Mouse (Mus musculus) megakaryocyte, adult 5-6 weeks (primary cell): ENCODE results near the gene Rnf157. TPM values are rescaled to one million over a fixed set of nuclear protein-coding genes. Genes with fewer than 3 reads are reported as not detected.

Experiments
- ATAC-seq: 2 replicates; pipeline ENCODE4 v1.8.0; 2016; ENCODE audit warnings: mild to moderate bottlenecking, inconsistent platforms; ENCODE audit not compliant: poor library complexity, severe bottlenecking
- total RNA-seq, 2 experiments: library from RNA; stranded (forward) in 1 of 2; stranded (reverse) in 1 of 2; fragments of 153-499, 151-499 nt in 1 of 2; fragments of 221-1000, 200-1000 nt in 1 of 2; gene quantifications; 2 replicates each; pipeline versions ENCODE4 v1.2.3 to v1.2.4; 2015 to 2017

Gene Rnf157
- total RNA-seq, 2 experiments from 2014 or later: 5.7 to 6.2 TPM

GRCm38 (mm10) chr11:116347955-116348354 lies 64.9 kb downstream of the Rnf157 start:
- no peak for ATAC-seq

- no peak for ATAC-seq
Measured at GRCm38 (mm10) chr11:116347012-116347411, 65.8 kb downstream of the Rnf157 start.

DNA sequence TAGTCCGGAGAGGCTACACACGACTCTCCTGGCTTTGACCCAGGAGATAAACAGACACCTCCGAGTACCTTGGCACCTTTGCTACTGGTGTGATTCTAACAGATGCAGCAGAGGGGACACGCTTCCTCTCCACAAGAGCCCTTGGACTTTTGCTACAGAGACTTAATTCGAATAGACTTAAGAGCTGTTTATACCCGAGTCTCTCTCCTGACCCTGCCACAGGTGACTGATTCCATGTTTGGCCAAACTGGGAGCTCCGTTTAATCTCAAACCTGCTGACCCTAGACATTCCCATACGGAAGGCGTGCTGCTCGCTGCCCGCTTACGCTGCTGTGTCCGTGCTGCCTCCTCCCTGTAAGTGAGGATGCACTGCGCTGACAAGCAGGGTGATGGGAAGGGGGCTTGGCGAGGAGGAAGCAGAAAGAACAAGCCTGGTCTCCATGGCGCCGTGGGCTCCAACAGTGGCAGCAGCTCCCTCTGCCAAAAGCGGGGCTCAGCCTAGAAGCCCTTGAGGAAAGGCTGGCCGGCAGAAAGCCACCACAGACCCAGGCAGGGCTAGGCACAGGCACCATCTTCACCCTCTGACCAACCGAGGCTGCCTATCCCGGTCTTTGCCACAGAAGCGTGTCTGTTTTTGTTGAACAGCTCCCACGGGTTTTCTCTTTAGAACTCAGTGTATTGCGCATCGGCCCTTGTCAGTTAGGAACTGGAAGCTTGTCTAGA lies 70.6 kb downstream of the Rnf157 start:
- no peak for ATAC-seq

GRCm38 (mm10) chr11:116337531-116337930 lies 75.3 kb downstream of the Rnf157 start:
- ATAC-seq: no peak

DNA sequence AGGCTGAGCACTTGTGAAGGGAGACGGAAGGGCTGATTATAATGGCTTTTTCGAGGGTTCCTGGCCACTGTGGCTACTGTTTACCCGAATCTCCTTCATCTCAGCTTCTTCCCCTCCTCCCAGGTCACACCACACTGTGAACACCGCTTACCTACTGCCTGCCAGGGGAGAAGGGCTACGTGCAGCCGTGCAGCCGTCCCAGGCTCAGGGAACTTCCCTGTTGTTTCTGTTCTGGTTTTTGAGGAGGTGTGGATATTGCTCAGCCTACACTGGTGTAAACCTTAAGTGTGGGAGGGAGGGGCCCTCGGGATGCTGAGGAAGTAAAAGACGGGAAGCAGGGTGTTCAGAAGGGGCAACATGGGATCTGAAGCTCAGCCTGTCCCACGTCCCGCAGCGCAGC lies 75.8 kb downstream of the Rnf157 start:
- 0 out of 2 replicates have a peak, but pooled peaks have one; percentile 4 for ATAC-seq

GRCm38 (mm10) chr11:116336393-116336792 lies 76.4 kb downstream of the Rnf157 start:
- no peak for ATAC-seq

GRCm38 (mm10) chr11:116335244-116336036 lies 77.4 kb downstream of the Rnf157 start, which contains the start of gene Foxj1:
Gene Foxj1, minus strand, starts transcription at chr11:116335399.
- ATAC-seq: peak; percentile 95

DNA sequence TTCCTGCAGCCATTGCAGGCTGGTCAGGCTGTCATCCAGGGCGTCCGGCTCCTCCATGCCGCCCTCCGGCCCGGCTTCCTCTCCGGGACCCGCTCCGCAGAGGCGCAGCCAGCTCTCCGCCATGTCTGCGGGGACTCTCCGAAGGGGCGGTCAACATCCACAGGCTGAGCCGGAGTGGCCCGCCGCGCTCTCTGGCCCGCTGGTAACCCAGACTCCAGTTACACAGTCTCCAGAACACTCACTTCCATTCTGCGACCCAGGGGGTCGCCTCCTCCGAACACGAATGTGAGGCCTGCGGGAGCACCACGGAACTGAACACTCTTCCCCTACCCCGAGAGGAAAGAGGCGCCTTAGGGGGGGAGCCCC lies 78.4 kb downstream of the Rnf157 start:
- no peak for ATAC-seq

- no peak for ATAC-seq
Measured at GRCm38 (mm10) chr11:116333526-116334416, 79.1 kb downstream of the Rnf157 start.

DNA sequence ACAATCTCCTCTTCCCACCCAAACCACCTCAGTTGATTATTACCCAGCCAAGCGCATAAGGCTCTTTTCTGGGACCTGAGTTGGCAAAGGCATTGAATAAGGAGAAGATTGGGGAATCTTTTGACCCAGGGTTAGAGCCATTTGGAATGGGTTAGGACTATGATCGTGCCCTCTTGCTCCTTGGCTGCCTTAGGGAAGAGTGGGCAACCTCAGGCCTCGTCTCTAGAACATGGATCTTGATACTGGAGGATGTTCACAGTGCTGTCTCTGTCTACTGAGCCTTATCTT lies 79.9 kb downstream of the Rnf157 start:
- no peak for ATAC-seq

DNA sequence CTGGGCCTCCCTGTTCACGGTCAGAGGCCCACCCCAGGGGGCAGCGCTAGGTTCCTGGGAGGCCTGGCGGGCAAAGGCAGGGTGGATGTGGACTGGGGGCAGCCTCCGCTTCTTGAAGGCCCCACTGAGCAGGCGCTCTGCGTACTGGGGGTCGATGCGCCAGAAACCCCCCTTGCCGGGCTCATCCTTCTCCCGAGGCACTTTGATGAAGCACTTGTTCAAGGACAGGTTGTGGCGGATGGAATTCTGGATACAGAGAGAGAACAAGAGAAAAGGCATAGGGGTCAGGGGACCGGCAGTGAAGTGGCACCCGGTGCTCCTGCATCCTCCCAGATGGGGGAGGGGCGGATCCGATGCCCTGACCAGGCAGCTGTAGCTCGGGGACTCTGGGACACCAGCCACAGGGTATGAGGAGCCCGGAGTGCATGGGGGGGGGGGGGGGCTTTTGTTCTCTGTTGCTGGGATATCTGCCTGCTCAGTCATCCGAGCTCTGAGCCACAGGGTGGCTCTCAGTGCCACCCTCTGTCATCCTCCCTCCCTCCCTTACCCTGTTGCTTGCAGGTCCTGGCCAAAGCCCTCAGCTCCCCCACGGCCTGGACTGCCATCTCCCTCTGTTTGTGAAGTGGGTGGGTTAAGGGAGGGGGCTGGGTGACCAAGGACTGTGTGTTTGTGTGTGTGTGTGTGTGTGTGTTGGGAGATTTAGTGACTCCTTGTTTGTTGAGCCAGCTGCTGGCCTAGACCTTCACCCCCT lies 80.4 kb downstream of the Rnf157 start:
- no peak for ATAC-seq

DNA sequence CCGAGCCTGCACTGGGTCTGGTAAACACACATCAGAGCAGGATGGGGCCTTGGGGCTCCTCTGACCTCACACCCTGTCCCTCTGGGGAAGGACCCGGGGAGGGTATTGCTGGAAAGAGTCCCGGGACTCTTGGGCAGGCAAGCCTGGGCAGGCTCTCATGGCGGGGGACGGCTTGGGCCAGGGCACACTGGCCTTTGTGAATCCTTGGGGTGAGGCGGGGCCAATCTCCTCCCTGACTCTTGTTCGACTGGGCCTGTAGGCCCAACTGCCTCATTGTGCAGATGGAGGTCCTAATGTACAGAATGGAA lies 82.7 kb downstream of the Rnf157 start:
- ATAC-seq: no peak

DNA sequence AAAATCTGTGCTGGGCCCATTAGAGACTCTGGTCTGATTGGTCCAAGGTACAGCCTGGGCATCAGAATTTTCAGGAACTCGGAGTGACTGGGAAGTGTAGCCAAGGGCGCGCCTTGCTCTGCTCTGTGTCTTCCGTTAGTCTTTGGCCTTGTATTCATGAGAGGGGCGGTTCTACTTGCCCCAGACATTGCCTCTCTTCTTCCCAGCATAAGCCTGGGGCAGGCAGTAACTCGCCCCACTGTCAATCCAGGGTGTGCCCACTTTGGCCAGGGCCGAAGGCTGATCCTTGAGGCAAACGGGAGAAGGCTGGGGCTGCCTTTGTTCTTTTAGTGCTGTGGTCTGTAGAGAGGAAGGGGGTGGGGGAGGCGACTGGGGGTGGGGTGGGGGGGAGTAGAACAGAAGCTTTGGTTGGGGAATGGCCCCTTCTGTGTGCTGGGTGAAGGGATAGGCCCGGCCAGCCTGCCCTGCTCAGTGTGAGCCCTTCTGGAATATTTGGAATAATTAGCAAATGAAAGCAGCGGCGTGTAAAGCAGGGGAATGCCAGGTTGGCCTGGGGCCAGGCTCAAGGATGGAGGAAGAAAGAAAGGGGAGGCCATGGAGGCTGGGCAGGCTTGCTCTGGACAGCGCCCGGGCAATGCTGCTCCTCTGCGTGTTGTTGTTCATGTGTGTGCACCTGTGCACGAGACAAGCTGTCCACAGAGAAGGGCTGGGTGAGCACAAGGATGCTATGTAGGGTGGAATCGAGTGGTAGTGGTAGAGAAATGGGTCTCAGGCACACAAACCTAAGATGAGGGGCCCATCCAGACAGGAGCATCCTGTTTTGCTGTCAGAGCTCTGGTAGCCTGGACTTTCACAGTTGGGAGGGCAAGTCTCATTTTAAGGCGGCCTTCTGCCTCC lies 83.3 kb downstream of the Rnf157 start:
- ATAC-seq: no peak

- ATAC-seq: no peak
Measured at GRCm38 (mm10) chr11:116326963-116327603, 85.7 kb downstream of the Rnf157 start.

DNA sequence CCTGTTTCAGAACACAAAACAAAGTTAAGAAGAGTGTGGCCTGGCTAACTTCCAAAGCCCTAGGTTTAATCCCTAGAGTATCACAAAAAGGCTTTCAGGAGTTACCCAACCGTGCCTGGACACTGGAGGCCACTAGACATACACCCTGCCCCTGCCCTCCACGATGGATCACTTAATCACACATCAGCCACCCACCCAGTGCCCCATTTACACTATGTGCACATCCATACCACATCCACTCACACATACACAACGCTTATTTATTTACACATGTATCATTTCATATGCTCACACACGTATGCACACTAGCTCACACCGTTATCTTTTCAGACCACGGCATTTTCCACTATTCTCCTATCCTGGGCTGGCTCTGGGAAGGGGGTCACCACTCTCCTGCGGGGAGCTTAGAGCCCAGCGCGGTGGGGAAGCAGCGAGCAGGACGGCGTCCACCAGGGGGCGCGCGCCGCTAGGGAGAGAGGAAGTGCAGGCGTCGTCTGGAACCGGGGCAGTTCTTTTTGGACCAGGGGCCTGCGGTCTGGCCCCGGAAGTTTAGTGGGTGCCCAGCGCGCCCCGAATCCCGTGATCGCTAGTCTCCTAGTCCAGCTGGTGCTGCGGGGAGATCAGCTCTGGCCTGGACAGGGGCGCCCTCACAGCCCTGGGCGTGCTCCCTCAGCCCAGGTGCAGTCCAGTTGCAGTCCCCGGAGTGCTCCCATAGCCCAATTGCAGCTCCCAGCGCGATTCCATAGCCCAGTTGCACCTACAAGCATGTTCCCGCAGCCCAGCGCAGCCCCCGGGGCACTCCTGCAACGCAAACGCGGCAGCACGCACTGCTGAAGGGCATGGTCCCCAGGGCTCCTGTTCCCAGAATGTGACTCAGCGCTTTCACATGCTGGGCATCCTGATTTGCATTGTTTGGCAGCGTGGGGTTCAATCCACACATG lies 93.8 kb downstream of the Rnf157 start:
- ATAC-seq: peak; percentile 99

GRCm38 (mm10) chr11:116312359-116312758 lies 100.5 kb downstream of the Rnf157 start:
- no peak for ATAC-seq

DNA sequence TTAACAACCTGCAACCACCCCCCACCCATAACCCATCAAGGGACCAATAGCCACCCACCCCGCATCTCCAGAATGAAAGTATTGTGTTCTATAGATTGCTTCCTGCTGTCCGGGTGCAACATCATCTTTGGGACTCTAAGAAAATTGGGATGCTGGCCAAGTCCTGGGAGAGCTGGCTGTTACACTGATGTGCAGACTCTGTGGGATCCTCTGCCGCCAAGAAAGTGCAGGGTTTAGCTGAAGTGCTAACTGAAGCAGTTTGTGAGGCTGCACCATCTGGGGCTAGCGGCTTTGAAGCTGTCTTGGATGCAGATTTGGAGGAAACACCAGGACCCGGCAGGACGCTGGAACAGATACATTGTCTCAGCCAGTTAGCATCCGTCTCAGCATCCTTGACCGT lies 101.7 kb downstream of the Rnf157 start:
- no peak for ATAC-seq

- no peak for ATAC-seq
Measured at GRCm38 (mm10) chr11:116309601-116310000, 103.2 kb downstream of the Rnf157 start.
